Mouse (Mus musculus) cortical plate, adult 2 months (tissue): Measurements from ENCODE around the gene Hsd17b1.

Experiments
- CTCF ChIP-seq: fragments of 200-500 bp; IDR thresholded peaks from 2 replicates; pipeline ENCODE4 v1.5.1; 2011; ENCODE audit warnings: mild to moderate bottlenecking, control low read depth, low read length; ENCODE audit not compliant: insufficient read depth; ENCODE audit errors: extremely low read depth
- POLR2A ChIP-seq: fragments of 200-500 bp; IDR thresholded peaks from 2 replicates; pipeline ENCODE4 v1.6.1; 2011; ENCODE audit warnings: mild to moderate bottlenecking, low read length, control low read depth; ENCODE audit not compliant: insufficient read depth; ENCODE audit errors: extremely low read depth

- TF ChIP-seq CTCF (no peak), POLR2A (no peak)
Measured at GRCm38 (mm10) chr11:101030808-101031156, 47.4 kb upstream of the Hsd17b1 start.
